Mouse (Mus musculus): ENCODE measurements around the gene Terb2.
A peak's percentile ranks its signal among the peaks of the same experiment; 100 is the strongest.

The Terb2 gene

DNA sequence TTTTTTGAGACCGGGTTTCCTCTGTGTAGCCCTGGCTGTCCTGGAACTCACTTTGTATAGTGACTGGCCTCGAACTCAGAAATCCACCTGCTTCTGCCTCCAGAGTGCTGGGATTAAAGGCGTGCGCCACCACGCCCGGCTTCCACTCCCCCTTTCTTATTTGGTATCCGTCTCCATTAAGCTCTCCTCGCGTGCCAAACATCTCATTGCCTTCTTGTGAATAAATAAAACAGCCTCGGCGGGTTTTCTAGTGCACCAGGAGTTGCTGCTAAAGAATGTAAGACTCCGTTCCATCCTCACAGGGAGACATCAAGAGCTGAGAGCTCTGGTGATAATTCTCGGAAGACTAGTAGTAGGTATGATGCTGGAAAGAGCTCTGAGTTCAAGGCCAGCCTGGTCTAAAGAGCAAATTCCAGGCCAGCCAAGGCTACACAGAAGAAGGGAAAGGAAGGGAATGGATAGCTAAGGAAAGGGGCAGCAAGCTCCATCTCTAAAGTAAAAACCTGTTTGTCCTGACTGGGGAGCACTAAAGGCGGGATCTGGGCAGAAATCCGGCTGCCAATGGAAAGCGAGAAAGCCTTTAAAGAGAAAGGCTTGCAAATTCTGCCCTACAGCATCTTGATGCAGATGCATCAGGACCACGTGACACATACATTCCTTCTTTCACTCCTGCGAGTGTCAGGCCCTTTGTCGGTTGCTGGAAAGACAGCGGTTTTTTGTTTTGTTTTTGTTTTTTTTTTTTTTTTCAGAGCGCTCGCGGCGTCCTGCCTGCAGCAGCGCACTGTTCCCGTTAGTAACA, 47.9 kb downstream of the Terb2 start:
- DNase-seq (ENCODE audit: low spot score), result peak; percentile 68

DNA sequence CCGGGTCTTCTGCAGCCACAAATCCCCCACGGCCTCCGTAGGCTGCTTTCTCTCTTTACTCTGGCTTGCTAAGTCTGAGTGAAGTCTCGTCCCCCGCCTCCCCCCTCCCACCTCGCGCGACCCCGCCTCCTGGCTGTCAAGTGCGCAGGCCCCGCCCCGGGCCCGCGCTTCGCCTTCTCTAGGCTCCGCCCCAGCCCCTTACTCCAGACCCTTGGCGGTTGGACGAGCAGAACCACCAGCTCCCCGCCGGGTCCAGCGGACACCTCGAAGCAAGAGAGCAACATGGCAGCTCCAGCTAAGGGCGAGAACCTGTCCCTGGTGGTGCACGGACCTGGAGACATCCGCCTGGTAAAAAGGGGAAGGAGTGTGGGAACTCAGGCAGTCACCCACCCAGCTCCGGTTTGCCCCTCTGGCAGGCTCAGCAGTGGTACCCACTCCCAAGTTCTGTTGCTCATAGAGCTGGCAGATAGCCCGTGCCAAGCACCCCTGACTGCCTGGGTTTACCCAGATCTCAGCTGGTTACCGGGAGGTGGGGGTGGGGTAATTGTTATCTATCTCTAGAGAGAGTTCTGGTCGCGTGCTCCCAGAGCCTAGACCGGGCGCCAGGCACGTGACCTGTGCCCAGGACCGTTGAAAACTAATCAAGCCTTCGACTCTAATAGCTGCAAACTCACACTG, 48.7 kb downstream of the Terb2 start, which contains the start of gene Sord:
Gene Sord, plus strand, starts transcription at position 139 of the 678 bp plus-strand sequence.
- peak; percentile 79 for DNase-seq (ENCODE audit: low spot score)

DNA sequence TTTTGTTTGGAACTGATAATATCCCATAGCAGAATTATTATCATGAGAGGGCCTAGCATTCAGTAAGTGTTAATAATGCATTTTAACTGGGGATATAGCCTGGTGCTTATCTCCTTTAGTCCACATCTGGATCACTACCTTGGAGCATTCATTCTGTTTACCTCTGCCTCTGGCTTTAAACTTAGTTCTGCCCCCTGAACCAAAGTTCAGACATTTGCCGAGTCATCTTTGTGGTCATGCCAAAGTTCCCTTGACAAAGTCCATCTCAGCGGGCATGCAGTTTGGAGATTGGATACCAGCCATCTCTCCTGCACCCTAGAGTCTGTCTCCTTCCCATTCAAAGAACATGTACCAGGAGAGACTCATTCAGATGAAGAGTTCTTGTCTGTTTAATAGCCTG, 49.4 kb downstream of the Terb2 start:
- DNase-seq (ENCODE audit: low spot score), result peak; percentile 30

DNA sequence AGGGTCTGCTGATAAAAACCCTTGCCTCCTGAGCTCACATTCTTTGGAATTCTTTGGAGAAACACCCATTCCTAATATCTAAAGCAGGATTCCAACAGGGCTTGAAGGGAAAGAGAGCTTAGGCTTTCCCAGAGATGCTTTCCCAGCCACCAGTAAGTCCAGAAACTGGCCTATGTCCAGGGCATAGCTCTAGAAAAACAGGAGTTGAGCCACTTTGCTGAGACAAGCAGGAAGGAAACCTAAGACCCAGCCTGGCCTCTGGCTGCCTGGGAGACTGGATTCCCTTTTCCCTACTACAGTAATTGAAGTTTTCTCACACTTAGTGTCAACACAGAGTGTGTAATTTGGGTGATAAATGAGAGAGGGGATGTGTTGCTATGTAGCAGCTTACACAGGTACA, 50.2 kb downstream of the Terb2 start:
- no peak for DNase-seq (ENCODE audit: low spot score)

DNA sequence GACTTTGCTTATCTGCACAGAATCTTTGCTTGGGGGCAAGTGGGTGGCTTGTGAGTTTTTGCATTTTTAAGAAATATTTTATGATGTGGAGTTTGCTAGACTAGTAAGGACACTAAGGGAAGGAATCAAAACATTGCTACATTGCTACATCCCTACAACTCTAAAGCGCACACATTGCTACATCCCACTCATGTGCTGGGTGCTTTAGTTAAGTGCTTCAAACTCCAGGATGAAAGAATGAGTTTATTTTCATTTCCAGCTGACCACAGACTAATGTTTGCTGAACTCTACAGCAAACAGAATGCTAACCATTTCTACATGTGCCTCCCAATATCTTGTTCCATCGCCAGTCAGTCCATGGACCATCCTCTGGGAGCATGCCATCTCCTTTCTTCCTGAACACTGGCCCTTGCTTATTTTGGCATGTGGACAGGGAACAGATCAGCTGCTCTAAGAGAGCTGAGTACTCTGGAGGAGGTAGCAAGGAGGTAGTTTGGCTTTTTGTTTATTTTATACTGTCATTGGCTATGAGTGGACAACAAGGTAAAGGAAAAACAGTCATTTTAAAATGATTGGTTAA, 51.9 kb downstream of the Terb2 start:
- DNase-seq (ENCODE audit: low spot score), result no peak

DNA sequence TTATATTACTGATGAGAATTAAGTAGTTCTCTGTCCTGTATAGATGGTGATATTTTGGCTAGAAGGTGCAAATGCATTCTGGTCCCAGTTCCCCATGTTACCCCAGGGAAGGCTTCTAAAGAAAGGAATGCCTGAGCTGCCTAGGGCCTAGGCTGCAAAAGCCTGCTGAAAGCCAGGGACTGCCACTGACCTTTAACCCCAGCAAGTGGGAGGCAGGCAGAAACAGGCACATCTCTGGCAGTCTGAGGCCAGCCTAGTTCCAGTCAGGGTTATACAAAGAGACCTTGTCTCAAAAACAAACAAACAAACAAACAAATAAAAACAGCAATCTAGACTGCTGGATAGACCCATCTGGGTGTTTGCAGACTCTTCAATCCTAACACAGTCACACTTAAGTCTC, 54.7 kb downstream of the Terb2 start:
- no peak for DNase-seq (ENCODE audit: low spot score)

DNA sequence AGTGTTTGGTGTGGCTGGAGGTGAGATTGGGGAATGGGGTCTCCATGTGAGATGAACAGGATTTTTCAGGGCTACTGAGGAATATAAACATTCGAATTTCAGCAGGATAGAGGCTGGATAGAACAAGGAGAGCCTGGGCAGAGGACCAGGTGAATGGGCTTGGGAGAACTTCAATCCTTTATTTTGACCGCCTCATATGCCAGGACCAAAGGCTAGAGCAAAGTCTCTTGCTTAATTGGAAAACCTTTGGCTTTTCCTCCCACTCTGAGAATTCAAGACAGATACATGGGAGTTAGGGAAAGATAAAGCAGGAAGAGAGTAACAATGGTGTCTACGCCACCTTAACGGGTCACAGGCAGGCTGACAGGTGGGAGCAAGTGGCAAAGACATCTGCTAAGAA, 55.2 kb downstream of the Terb2 start:
- DNase-seq (ENCODE audit: low spot score), result no peak

DNA sequence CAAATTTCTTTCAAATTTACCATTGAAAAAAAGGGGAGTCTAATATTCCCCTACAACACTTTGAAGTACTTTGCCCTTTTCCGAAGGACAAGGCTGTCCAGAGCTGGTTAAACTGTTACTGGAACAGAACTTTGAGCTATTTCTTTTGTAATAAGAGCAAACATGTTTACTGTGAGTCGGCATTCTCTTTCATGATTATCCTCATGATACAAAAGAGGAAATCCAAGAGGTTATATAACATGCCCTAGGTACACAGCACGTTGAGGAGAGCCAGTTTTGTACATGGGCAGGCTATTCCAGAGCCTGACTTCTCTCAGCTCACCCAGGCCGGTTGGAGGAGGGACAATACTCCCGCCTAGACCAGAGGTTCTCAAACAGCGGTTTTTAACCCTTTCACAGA, 55.9 kb downstream of the Terb2 start:
- DNase-seq (ENCODE audit: low spot score), result no peak

DNA sequence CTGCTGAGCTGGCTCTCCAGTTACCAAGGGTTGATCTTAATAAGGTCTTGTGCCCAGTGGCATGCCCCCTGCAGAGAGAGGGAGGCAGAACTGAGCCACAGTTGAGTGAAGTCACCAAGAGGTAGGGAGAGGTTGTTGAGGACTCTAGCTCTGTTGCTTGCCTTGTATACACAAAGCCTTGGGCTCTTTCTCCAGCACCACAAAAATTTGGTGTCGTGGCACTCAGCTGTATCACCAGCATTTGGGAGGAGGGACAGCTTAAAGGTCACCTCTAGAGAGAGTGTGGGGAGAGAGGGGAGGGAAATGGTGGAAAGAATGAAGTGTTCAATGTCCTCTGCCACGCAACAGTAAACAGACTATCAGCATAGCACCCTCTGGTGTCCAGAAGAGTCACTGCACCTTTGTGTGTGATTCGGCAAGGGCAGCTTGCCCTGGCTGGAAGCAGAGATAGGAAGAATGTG, 57.6 kb downstream of the Terb2 start:
- DNase-seq (ENCODE audit: low spot score), result peak; percentile 77

DNA sequence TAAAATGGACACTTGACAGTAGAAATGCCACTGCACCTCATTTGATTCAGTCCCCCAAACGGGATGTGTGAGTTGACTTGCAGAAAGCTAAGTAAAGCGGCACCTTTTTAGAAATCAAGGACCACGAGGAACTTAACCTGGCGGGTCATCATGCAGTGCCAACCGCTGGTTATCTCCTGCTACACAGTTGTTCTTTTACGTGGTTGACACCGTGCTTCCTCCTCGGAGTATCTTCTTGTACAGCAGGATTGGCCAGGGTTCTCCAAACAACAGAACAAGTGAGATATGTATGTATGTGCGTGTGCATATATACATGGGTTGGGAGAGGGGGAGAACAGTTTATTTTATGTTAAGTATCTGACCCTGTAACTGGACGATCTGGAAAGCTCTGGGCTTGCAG, 61.7 kb downstream of the Terb2 start:
- DNase-seq (ENCODE audit: low spot score), result no peak

DNA sequence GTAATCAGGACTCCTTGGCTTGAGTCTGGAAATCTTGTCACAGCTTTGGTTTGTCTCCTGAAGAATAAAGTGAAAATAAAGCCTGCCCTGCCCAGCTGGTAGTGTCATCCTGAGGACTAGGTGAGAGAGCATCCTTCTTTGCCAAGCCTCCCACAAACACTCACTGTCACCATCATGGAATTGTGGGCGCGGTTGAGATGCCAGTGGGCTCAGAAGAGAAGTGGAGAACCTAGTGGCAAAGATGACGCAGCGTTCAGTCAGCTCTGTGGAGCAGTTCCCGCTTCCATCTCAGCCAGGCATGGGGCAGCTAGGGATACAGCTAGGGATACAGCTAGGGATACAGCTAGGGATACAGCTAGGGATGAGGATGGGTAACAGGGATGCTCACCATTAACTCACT, 69.9 kb downstream of the Terb2 start:
- DNase-seq (ENCODE audit: low spot score), result no peak

All from c-Kit-positive CD71-positive TER-119-positive erythroid progenitor cells, embryonic 14.5 days (primary cell).